Mouse (Mus musculus) megakaryocyte, embryonic 14.5 days (primary cell): ENCODE data around the gene Foxo4. TPM values are rescaled to one million over a fixed set of nuclear protein-coding genes. Genes with fewer than 3 reads are reported as not detected.

Experiments
- H3K27me3 ChIP-seq: replicated peaks from 2 replicates; pipeline ENCODE3; 2012; ENCODE audit warnings: inconsistent platforms
- H3K36me3 ChIP-seq: replicated peaks from 2 replicates; pipeline ENCODE3; 2012; ENCODE audit warnings: low read length, inconsistent platforms, mixed read lengths
- H3K4me1 ChIP-seq: 2 replicates; pipeline ENCODE4 v1.6.1; 2012; ENCODE audit warnings: inconsistent platforms
- H3K4me3 ChIP-seq: replicated peaks from 2 replicates; pipeline ENCODE3; 2012; ENCODE audit warnings: moderate library complexity, mild to moderate bottlenecking, inconsistent platforms
- H3K9me3 ChIP-seq: 2 replicates; pipeline ENCODE4 v1.6.1; 2012; ENCODE audit warnings: inconsistent platforms
- FLI1 ChIP-seq: IDR thresholded peaks from 2 replicates; pipeline ENCODE4 v1.6.1; 2012; ENCODE audit warnings: low read length, inconsistent platforms, mixed read lengths
- GATA1 ChIP-seq: IDR thresholded peaks from 3 replicates; pipeline ENCODE4 v1.6.1; 2012; ENCODE audit warnings: mixed read lengths, low read length, inconsistent platforms, borderline replicate concordance
- polyA plus RNA-seq: library from polyadenylated mRNA; stranded (reverse); fragments of >175 nt; gene quantifications from 2 replicates; pipeline ENCODE4 v1.2.3, GENCODE M21; 2012; ENCODE audit warnings: low replicate concordance; ENCODE audit not compliant: insufficient read depth

Foxo4 gene
- 4.0 and 6.7 TPM in 2 replicates for polyA plus RNA-seq

DNA sequence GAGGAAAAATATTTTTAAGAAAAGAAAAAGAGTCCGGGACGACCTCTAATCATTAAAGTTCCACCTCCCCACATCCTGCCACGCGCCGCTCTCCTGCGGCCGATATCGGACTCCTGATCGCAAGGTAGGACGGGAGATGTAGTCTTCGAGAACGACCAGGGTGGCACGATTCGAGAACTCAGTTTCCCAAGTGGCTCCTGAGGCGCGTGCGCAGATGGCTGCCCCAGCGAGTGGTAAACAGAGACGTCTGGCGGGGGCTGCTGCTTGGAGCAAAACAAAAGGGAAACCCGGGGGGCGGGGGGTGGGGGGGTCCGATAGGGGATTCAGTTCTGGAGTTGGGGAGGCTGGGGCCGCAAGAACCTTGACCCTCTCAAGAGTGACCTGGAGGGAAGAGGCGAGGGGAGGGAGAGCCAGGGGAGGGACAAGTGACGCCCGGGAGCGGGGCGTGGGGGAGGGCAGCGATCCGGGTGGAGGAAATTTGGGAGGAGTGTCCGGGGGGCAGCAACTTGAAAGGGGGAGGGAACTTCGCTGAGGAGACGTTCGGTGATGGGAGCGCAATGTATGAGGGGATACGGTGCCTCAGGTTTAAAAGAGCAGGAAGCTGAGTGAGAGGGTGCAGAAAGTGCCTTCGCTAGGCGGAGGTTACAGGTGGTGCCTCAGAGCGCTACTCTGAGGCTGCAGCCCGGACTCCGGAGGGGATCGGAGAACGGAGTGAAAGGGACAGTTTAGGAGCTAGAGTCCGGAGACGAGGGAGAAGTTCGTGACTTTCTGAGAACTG lies at the start of gene Foxo4:
Gene Foxo4, plus strand, starts transcription at position 577 of the 778 bp plus-strand sequence.
- Histone ChIP-seq H3K27me3 (peaks cover 31% of the 10 kb centered on the region), H3K4me3 (peak within 1 kb of the TSS; percentile 94), H3K9me3 (peaks cover 21% of the 10 kb centered on the region), H3K36me3 (peaks cover 17% of the 10 kb centered on the region), H3K4me1 (peaks cover 4% of the 10 kb centered on the region; the same call in 1 of the 2 replicates)
- TF ChIP-seq GATA1 (no peak), FLI1 (no peak)

DNA sequence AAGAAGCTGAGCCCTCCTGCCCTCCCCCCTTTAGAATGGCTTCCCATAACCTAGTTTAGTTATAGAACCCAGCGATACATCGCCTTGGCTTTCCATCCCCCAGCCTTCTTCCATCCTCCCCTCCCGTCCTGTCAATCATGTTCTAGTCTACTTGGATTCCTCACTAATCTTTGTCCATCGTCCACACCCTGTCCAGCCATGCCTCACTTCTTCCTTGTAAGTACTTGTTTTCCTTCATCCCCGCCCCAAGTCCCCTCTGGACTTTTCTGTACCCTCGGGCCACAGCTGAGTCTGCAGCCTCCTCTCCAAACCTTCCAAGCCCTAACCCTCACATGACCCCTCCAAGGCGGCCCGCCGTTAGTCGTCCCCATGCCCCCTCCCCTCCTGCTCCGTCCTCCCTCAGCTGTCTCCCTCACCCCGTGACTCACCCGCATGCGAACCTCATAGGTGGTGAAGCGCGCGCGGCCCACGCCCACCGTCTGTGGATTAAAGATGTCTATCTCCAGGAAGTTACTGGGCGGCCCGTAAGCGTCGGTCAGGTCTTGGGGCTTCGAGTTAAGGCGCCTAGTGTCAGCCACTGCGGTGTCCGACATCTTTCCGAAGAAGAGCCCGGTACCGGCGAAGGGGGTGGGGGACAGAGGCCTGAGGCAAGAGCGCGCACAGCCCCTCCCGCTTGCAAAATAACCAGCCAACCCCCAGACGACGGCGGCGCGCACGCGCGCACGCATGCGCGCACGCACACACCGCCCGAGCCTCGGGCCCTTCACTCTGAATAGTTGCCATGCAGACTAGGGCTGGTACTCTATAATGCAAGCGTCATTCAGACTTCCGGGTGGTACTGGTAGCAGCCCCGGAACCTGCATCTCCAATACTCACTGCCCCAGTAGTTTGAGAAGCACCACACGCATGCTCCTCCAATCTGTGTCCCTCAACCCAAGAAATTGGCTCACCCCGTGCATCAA lies 32.2 kb upstream of the Foxo4 start, which contains the start of gene Snx12:
Gene Snx12, minus strand, starts transcription at position 730 of the 962 bp plus-strand sequence.
- TF ChIP-seq GATA1, result no peak
- TF ChIP-seq FLI1, result no peak
- Histone ChIP-seq H3K9me3 (no peaks in the 10 kb centered on the region), H3K36me3 (peaks cover 5% of the 10 kb centered on the region), H3K4me1 (no peaks in the 10 kb centered on the region), H3K27me3 (peaks cover 8% of the 10 kb centered on the region), H3K4me3 (peak within 1 kb of the TSS; percentile 94)

DNA sequence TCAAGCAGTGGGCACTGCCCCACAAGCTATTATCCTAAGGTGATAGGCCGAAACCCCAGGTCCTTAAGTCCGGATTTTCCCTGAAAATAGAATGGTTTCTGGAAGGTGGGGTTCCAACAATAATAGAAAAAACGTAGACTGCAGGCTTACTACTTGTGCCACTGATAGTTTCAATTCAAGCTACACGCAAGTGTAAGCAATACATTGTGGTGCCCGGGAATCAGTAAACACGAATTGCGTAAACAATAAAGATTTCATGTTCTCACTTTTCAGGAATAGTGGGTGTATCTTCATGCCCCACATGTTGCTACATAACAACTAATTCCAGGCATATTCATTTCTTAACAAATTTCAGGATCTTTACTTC lies 31.5 kb upstream of the Foxo4 start:
- Histone ChIP-seq H3K27me3 (peaks cover 9% of the 10 kb centered on the region), H3K36me3 (peaks cover 5% of the 10 kb centered on the region), H3K4me1 (no peaks in the 10 kb centered on the region), H3K4me3 (peak overlapping the region; percentile 94), H3K9me3 (no peaks in the 10 kb centered on the region)
- TF ChIP-seq GATA1 (no peak), FLI1 (no peak)

DNA sequence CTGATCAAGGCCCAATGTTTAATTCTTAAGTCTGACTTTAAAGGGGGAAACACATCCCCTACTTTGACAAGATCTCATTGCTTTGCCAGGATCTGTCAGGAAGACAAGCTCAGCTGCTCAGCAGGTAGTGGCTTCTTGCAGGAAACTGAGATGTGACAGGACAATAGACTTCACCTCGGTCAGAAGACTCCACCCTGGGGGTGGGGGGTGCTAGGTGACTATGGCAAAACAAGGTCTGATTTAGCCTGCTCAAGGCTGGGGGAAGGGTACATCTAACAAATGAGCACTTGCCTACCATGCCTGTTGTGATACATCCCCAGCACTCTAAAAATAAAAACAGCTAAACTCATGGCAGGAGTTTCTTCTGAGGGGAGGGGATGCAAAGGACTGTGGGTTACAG lies 9.3 kb upstream of the Foxo4 start:
- peaks cover 26% of the 10 kb centered on the region for H3K27me3 ChIP-seq
- H3K36me3 ChIP-seq, result no peaks in the 10 kb centered on the region
- no peak for TF ChIP-seq FLI1
- no peak for TF ChIP-seq GATA1
- no peaks in the 10 kb centered on the region for H3K9me3 ChIP-seq
- H3K4me1 ChIP-seq, result no peaks in the 10 kb centered on the region
- H3K4me3 ChIP-seq, result no peak overlapping the region

DNA sequence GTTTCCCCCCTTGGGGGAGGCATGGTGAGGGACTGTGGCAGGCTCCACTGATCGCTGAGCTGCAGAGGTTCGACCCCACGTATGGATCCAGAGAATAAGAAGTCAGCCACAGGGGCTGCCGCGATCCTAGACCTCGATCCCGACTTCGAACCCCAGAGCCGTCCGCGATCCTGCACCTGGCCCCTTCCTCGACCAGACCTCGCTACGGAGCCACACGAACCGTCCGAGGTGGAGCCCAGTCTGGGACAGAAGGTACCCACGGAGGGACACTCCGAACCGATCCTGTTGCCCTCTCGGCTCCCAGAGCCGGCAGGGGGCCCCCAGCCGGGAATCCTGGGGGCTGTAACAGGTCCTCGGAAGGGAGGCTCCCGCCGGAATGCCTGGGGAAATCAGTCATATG lies 412 bp downstream of the Foxo4 start:
- no peak for TF ChIP-seq FLI1
- TF ChIP-seq GATA1, result no peak
- Histone ChIP-seq H3K4me3 (peak overlapping the region; percentile 94), H3K27me3 (peaks cover 28% of the 10 kb centered on the region), H3K4me1 (peaks cover 4% of the 10 kb centered on the region; the same call in 1 of the 2 replicates), H3K36me3 (peaks cover 23% of the 10 kb centered on the region), H3K9me3 (peaks cover 21% of the 10 kb centered on the region)

DNA sequence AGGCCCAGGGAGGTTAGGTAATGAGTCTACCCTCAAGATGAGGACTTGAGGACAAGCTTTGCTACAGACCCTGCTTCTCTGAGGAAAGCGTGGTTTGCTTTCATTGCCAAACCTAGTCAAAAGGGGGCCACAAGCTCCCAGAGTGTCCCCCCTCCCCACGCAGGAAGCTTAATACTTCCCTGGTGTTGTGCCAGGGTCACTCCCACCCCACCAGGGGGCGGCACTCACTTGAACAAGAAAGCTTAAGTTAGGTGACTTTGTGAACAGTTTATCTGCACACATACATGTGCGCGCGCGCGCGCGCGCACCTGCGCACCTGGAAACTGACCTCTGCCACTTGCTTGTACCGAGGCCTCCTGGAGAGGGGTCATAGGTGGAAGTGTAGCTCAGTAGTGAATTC lies 2.3 kb downstream of the Foxo4 start:
- H3K27me3 ChIP-seq, result peaks cover 30% of the 10 kb centered on the region

DNA sequence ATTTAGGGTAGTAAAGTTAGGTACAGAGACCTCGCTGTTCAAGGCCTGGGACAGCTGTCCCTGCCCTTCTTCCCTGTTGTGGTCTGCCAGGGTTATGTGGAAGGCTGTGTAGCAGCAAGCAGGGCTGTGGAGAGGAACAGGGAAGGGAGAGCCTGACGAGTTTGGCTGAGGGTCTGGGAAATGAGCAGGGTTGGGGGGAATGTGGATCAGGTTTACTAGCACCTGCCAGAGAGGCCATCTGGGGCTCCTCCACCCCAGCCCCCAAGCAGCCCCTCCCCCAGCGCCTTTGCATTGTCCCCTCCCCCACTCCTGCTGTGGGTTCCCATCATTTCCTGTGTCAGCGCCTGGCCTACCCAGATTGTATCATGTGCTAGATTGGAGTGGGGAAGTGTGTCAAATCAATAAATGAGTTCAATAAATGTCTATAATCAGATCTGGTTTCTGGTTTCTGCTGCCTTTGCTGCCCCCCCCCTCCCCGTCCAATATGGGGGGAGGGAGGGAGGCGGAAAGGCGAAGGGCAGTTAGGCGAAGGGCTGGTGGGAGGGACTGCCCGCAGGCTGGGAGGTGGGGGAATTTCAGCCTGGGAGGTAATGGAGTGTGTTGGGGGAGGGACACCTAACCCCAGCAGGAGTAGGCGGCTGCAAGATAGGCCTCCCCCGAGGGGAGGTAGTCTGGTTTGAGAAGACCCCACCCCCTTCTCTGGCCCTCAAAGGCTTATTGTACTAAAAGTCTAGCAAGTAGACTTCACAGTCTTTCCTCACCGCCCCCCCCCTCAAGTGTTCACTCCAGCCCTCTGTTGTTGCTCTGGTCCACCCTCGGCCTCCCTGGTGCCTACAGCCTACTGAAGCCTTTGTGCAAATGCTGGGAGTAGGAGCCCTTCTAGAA lies 6.4 kb downstream of the Foxo4 start:
- Histone ChIP-seq H3K9me3 (peaks cover 2% of the 10 kb centered on the region; the same call in 1 of the 2 replicates), H3K36me3 (peaks cover 42% of the 10 kb centered on the region), H3K27me3 (peaks cover 35% of the 10 kb centered on the region), H3K4me1 (peaks cover 24% of the 10 kb centered on the region), H3K4me3 (peak overlapping the region; percentile 33)
- TF ChIP-seq GATA1, result no peak

More for the DNA sequence above, 2.3 kb downstream of the Foxo4 start:
- Histone ChIP-seq H3K4me3 (no peak overlapping the region), H3K9me3 (peaks cover 21% of the 10 kb centered on the region), H3K4me1 (peaks cover 16% of the 10 kb centered on the region), H3K36me3 (peaks cover 23% of the 10 kb centered on the region)
- TF ChIP-seq GATA1 (no peak), FLI1 (no peak)

DNA sequence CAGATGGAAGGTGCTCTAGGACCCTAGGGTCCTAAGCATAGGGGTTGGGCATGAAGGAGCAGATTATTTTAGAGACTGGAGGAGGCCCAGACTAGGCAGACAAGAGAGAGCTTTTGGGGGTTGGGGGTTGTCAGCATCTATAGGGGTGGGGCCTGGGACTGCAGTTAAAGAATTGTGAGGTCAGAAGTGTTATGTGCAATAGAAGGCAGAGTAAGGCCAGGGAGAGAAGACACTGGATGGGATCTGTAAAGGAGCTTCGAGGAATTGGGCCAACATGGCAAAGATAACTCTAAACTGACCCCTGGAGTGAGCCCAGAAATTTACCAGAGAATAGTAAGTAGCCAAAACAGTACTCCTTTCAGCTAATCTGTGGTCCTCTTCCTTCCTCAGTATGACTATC lies 9.6 kb downstream of the Foxo4 start, which contains the start of gene Gm614:
Gene Gm614, minus strand, starts transcription at position 101 of the 400 bp plus-strand sequence.
- Histone ChIP-seq H3K27me3 (peaks cover 34% of the 10 kb centered on the region), H3K36me3 (peaks cover 32% of the 10 kb centered on the region), H3K4me1 (peaks cover 52% of the 10 kb centered on the region), H3K4me3 (no peak within 1 kb of the TSS), H3K9me3 (no peaks in the 10 kb centered on the region)
- no peak for TF ChIP-seq GATA1

DNA sequence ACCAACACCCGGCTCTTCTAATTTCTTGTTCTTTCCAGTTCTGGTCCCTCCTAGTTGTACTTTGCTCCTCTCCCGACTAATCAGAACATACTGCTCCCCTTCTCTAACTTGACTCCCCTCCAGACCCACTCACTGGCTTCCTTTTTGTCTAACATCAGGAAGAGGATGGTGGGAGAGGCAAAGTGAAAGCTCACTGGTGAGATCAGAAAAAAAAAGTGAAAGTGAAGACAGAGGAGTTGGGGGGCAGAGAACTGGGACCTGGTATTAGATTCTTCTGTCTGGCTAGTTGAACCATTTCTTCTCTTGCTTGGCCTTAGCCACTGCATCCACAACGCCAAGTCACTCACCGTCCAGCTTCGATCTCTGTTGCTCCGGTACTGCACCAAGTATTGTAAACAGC lies 12.3 kb downstream of the Foxo4 start:
- Histone ChIP-seq H3K4me1 (peaks cover 40% of the 10 kb centered on the region), H3K9me3 (no peaks in the 10 kb centered on the region), H3K36me3 (peaks cover 24% of the 10 kb centered on the region), H3K27me3 (peaks cover 33% of the 10 kb centered on the region), H3K4me3 (peak overlapping the region; percentile 59)
- TF ChIP-seq GATA1 (no peak), FLI1 (no peak)
